Mouse (Mus musculus): ENCODE data around the gene Rfesd.
A peak's percentile ranks its signal among the peaks of the same experiment; 100 is the strongest.

GRCm38 (mm10) chr13:76014511-76014910 lies 4.0 kb downstream of the Rfesd start:
- TF ChIP-seq CTCF (IDR thresholded peaks at IDR 0.05; ENCODE audit: low read depth) (no peak), EP300 (IDR thresholded peaks at IDR 0.05; ENCODE audit: low read depth) (peak; percentile 40; the same call in 1 of the 2 replicates)

Measured in liver, embryonic 14.5 days (tissue).